Mouse (Mus musculus) midbrain, postnatal 0 days (tissue): ENCODE measurements at regions not wholly inside any gene's neighbourhood (a gene's known extent, or its start where the extent isn't known, plus 50 kb on each side); places are given as distances from the start of the nearest gene placed in this dataset.

Experiments used
- ATAC-seq: fragments of 200-750 bp; cut with Nextera tagmentation; 2 replicates; pipeline ENCODE4 v1.8.0; 2017; ENCODE audit warnings: moderate number of reproducible peaks, mild to moderate bottlenecking, moderate TSS enrichment, moderate library complexity; ENCODE audit not compliant: low FRiP score
- DNase-seq: peaks from one replicate; pipeline ENCODE4 v3.0.0-alpha.2; 2015; ENCODE audit warnings: low spot score
- H3K27ac ChIP-seq: fragments of 300-500 bp; sonication (generic); 2 replicates; pipeline ENCODE4 v1.5.1; 2014; ENCODE audit warnings: low read depth, mild to moderate bottlenecking, low read length, mixed read lengths
- H3K27me3 ChIP-seq: fragments of 300-500 bp; sonication (generic); 2 replicates; pipeline ENCODE4 v1.6.1; 2014; ENCODE audit warnings: low read length, control low read depth, mixed read lengths; ENCODE audit not compliant: insufficient read depth
- H3K36me3 ChIP-seq: fragments of 300-500 bp; sonication (generic); 2 replicates; pipeline ENCODE4 v1.6.1; 2014; ENCODE audit warnings: low read length, control low read depth, mixed read lengths; ENCODE audit not compliant: insufficient read depth
- H3K4me1 ChIP-seq: fragments of 300-500 bp; sonication (generic); 2 replicates; pipeline ENCODE4 v1.6.1; 2014; ENCODE audit warnings: mild to moderate bottlenecking, control low read depth, antibody characterized with exemption, low read length, mixed read lengths; ENCODE audit not compliant: insufficient read depth
- H3K4me2 ChIP-seq: fragments of 300-500 bp; sonication (generic); 2 replicates; pipeline ENCODE4 v1.6.1; 2014; ENCODE audit warnings: low read depth, mild to moderate bottlenecking, low read length, mixed read lengths; ENCODE audit not compliant: poor library complexity, severe bottlenecking
- H3K4me3 ChIP-seq: fragments of 300-500 bp; sonication (generic); 2 replicates; pipeline ENCODE4 v1.5.1; 2014; ENCODE audit warnings: low read depth, mild to moderate bottlenecking, low read length, moderate library complexity
- H3K9ac ChIP-seq: fragments of 300-500 bp; sonication (generic); replicated peaks from 2 replicates; pipeline ENCODE4 v1.6.1; 2014; ENCODE audit warnings: mild to moderate bottlenecking, low read length, moderate library complexity, mixed read lengths; ENCODE audit not compliant: poor library complexity, severe bottlenecking
- H3K9me3 ChIP-seq: fragments of 300-500 bp; sonication (generic); 2 replicates; pipeline ENCODE4 v1.6.1; 2016; ENCODE audit warnings: low read length, control low read depth
- CTCF ChIP-seq: IDR thresholded peaks from 2 replicates; pipeline ENCODE4 v1.5.1; 2016; ENCODE audit warnings: antibody characterized with exemption, mild to moderate bottlenecking
- WGBS: fragments of 180-500 bp; shearing (Covaris S2); extraction: QIAGEN DNeasy Blood & Tissue Kit; methylation state at CpG from one replicate; pipeline ENCODE4 v1.1.7; 2014; 5-methylcytosine and 5-hydroxymethylcytosine counted together

DNA sequence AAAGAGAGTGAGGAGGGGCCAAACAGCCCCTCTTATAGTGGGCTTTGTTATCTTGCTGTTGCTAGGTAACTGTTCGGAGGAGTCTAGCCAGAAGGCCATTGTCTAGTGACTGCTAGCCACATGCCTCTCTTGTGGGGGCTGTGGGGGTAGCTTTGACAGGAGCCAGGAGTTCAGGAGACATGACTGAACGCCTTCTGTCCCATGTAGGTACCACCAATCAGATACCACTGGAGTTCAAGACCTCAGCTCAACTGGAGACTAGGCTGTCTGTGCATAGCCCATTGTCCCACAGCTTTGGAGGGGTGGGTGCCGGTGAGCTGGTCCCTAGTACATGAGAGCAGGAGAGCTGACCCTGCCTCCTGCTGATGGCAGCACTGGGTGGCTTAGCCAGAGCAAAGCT, 82.4 kb upstream of the Unc93a2 start:
- H3K4me2 ChIP-seq = no peak overlapping the region
- H3K9me3 ChIP-seq = no peaks in the 10 kb centered on the region
- ATAC-seq (no peak), DNase-seq (no peak)
- no peak overlapping the region for H3K4me3 ChIP-seq
- no peaks in the 10 kb centered on the region for H3K36me3 ChIP-seq
- H3K4me1 ChIP-seq = no peaks in the 10 kb centered on the region
- no peak overlapping the region for H3K9ac ChIP-seq
- no peak for TF ChIP-seq CTCF
- H3K27me3 ChIP-seq = no peaks in the 10 kb centered on the region
- H3K27ac ChIP-seq = no peak overlapping the region
- 26% methylated on average over 3 of the region's 3 CpGs for WGBS

DNA sequence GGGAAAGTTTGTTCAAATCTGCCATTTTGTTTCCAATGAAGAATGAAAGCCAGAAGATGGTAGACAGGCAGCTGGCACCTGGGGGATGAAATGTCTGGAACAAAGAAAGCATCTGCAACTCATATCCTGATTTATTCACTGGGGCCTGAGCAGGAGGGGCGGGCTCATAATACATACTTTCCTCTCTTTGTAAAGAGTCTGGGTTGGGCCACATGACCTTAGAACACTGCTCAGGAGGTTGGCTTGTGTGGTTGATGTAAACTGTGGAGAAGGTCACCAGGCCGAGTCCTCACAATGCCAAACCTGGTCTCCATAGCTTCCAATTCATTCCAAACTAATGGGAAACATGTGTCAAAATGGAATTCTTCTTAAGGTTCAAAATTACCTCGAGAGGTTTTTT, 79.6 kb upstream of the Unc93a2 start:
- no peaks in the 10 kb centered on the region for H3K36me3 ChIP-seq
- 0 out of 2 replicates have a peak, but pooled peaks cover 3% of the 10 kb centered on the region for H3K4me1 ChIP-seq
- no peak for TF ChIP-seq CTCF
- WGBS = 76% methylated on average over 3 of the region's 3 CpGs
- H3K4me2 ChIP-seq = no peak overlapping the region
- no peaks in the 10 kb centered on the region for H3K27me3 ChIP-seq
- no peak overlapping the region for H3K27ac ChIP-seq
- no peak overlapping the region for H3K9ac ChIP-seq
- no peak for ATAC-seq
- H3K4me3 ChIP-seq = no peak overlapping the region
- no peak for DNase-seq
- H3K9me3 ChIP-seq = no peaks in the 10 kb centered on the region

DNA sequence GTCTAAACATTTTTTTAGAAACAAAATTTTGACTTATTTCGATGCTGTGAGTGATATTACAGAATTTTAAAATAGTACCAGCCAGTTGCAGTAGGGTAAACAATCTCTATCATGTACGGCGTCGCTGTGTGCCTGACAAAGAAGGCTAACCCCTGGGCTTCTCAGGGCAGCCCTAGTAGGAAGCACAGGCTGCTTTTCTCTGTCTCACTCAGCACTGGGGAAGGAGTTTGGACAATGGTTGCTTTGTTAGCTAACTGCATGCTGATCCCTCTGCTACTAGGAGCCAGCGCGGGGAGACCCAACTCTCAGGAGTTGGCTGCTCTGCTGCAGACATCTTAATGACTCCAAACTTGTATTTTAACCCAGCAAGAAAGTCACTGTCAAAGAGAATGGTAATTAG, 75.9 kb upstream of the Unc93a2 start:
- 12% methylated on average over 6 of the region's 6 CpGs for WGBS
- no peaks in the 10 kb centered on the region for H3K27me3 ChIP-seq
- H3K27ac ChIP-seq = no peak overlapping the region
- no peak for TF ChIP-seq CTCF
- H3K4me1 ChIP-seq = 0 out of 2 replicates have a peak, but pooled peaks cover 3% of the 10 kb centered on the region
- H3K9ac ChIP-seq = no peak overlapping the region
- no peak for ATAC-seq
- no peaks in the 10 kb centered on the region for H3K9me3 ChIP-seq
- peak; percentile 56 for DNase-seq
- H3K36me3 ChIP-seq = no peaks in the 10 kb centered on the region
- H3K4me2 ChIP-seq = no peak overlapping the region
- no peak overlapping the region for H3K4me3 ChIP-seq

DNA sequence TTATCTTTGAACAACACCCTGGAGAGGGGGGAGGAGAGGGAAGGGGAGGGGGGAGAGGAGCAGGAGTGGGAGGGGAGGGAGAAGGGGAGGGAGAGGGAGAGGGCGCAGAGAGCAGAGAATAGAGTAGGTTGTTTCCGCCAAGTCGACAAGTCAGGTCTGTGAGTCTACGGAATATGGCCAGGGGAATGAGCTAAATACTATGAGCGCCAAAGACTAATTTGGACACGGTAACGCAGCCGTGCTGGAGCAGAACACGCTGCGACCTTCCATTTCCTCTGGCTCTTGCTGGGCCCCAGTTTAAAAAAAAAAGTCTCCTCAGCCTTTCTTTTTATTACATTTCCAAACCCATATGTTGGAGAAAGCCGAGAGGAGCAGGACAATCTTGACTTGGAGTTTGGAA, 71.7 kb upstream of the Unc93a2 start:
- Histone ChIP-seq H3K9ac (no peak overlapping the region), H3K27ac (no peak overlapping the region), H3K4me3 (no peak overlapping the region), H3K9me3 (no peaks in the 10 kb centered on the region), H3K4me2 (no peak overlapping the region), H3K36me3 (no peaks in the 10 kb centered on the region), H3K27me3 (no peaks in the 10 kb centered on the region), H3K4me1 (0 out of 2 replicates have a peak, but pooled peaks cover 3% of the 10 kb centered on the region)
- WGBS = 91% methylated on average over 11 of the region's 11 CpGs
- no peak for TF ChIP-seq CTCF
- ATAC-seq = no peak
- no peak for DNase-seq

DNA sequence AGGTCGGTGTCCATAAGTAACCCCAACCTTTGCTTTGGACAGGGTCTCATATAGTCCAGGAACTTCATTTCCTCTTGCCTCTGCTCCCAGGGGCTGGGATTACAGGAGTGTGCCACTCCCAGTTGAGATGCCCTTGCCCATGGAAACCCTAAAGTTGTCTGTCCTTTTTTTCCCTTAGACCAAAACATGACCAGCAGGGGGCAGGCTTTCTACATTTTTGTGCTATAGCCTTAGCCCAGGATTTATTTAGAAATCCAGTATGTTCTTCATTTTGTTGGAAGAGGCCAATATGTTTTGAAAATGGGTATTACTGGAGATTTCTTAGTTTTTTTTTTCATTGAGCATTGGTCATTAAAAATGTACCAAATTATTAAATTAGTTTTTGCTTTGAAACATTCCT, 58.6 kb upstream of the Unc93a2 start:
- Histone ChIP-seq H3K9ac (no peak overlapping the region), H3K4me2 (no peak overlapping the region), H3K4me3 (no peak overlapping the region), H3K4me1 (no peaks in the 10 kb centered on the region), H3K27ac (no peak overlapping the region), H3K36me3 (no peaks in the 10 kb centered on the region), H3K9me3 (no peaks in the 10 kb centered on the region), H3K27me3 (no peaks in the 10 kb centered on the region)
- ATAC-seq = no peak
- WGBS = 55% methylated on average over 1 of the region's 1 CpGs
- DNase-seq = peak; percentile 81
- TF ChIP-seq CTCF = peak; percentile 78

DNA sequence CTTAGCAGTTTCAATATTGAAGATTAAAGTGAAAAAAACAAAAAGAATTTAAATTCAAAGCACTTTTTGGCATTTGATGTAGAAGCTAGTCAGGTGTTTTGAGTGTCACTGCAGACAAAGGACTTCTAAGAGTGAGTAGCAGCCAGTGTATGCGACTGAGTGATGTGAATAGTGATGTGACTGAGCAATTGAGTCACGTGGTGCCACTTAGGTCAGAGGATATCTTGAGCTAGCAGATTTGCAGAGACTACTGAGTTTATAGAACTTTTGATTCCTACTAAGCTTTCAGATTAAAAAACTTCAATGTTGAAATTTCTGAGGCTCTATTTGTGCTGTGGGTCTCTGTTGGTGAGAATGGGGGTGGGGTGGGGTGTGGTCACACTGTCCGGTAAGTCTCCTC, 49.8 kb upstream of the Unc93a2 start:
- DNase-seq (no peak), ATAC-seq (no peak)
- no peaks in the 10 kb centered on the region for H3K9me3 ChIP-seq
- no peak for TF ChIP-seq CTCF
- H3K27ac ChIP-seq = no peak overlapping the region
- no peaks in the 10 kb centered on the region for H3K27me3 ChIP-seq
- H3K9ac ChIP-seq = no peak overlapping the region
- no peaks in the 10 kb centered on the region for H3K36me3 ChIP-seq
- 71% methylated on average over 3 of the region's 3 CpGs for WGBS
- no peaks in the 10 kb centered on the region for H3K4me1 ChIP-seq
- H3K4me3 ChIP-seq = no peak overlapping the region
- no peak overlapping the region for H3K4me2 ChIP-seq
